Mouse (Mus musculus) CH12.LX (cell line): ENCODE data around the gene Rab15. TPM values are rescaled to one million over a fixed set of nuclear protein-coding genes. Genes with fewer than 3 reads are reported as not detected.

ENCODE experiments used
- DNase-seq: peaks from one replicate; pipeline ENCODE4 v3.0.0-alpha.2; 2013; ENCODE audit errors: extremely low read depth
- H3K27ac ChIP-seq: 2 replicates; pipeline ENCODE4 v1.5.1; 2012; ENCODE audit warnings: low read depth, mild to moderate bottlenecking, control low read depth, moderate library complexity; ENCODE audit not compliant: insufficient read depth
- H3K27me3 ChIP-seq: replicated peaks from 2 replicates; pipeline ENCODE3; 2012; ENCODE audit warnings: inconsistent platforms
- H3K36me3 ChIP-seq, 2 experiments: replicated peaks in 1 of 2; 2 replicates each; pipeline versions ENCODE3 to v1.6.1; 2012; ENCODE audit warnings: inconsistent platforms in 1 of 2, low read length in 1 of 2, mild to moderate bottlenecking in 1 of 2, mixed read lengths in 1 of 2, moderate library complexity in 1 of 2; ENCODE audit not compliant: control insufficient read depth in 1 of 2, insufficient read depth in 1 of 2
- H3K4me1 ChIP-seq, 2 experiments: 2 replicates each; pipeline ENCODE4 v1.6.1; 2012; ENCODE audit warnings: inconsistent platforms in 1 of 2, moderate library complexity in 1 of 2; ENCODE audit not compliant: insufficient read depth in 2 of 2, control insufficient read depth in 1 of 2
- H3K4me2 ChIP-seq: 2 replicates; pipeline ENCODE4 v1.6.1; 2012; ENCODE audit warnings: low read depth, mild to moderate bottlenecking, control low read depth; ENCODE audit not compliant: poor library complexity, insufficient read depth, severe bottlenecking
- H3K4me3 ChIP-seq, 3 experiments: fragments of 150-350 bp in 1 of 3; sonication (generic) in 1 of 3; replicated peaks in 1 of 3; 2 replicates each; pipeline versions ENCODE3 to v1.5.1; 2011 to 2012; ENCODE audit warnings: low read depth in 2 of 3, low read length in 2 of 3, mild to moderate bottlenecking in 2 of 3, moderate library complexity in 2 of 3, control low read depth in 1 of 3, improper control_type of control experiment in 1 of 3, inconsistent platforms in 1 of 3, mixed read lengths in 1 of 3; ENCODE audit not compliant: poor library complexity in 1 of 3
- H3K79me2 ChIP-seq: replicated peaks from 2 replicates; pipeline ENCODE4 v1.6.1; 2012; ENCODE audit warnings: mild to moderate bottlenecking, moderate library complexity; ENCODE audit not compliant: control insufficient read depth, poor library complexity, insufficient read depth, severe bottlenecking; ENCODE audit errors: extremely low read depth
- H3K9ac ChIP-seq: 2 replicates; pipeline ENCODE4 v1.6.1; 2012; ENCODE audit warnings: low read depth, mild to moderate bottlenecking, control low read depth, moderate library complexity; ENCODE audit not compliant: insufficient read depth
- H3K9me3 ChIP-seq: replicated peaks from 2 replicates; pipeline ENCODE3; 2012; ENCODE audit warnings: low read length, inconsistent platforms, mixed read lengths
- BHLHE40 ChIP-seq: IDR thresholded peaks from 2 replicates; pipeline ENCODE4 v1.6.1; 2011; ENCODE audit warnings: mild to moderate bottlenecking, low read depth, low read length, improper control_type of control experiment
- CHD1 ChIP-seq: IDR thresholded peaks from 2 replicates; pipeline ENCODE4 v1.6.1; 2012; ENCODE audit warnings: low read depth, low read length, improper control_type of control experiment, inconsistent platforms
- CHD2 ChIP-seq: IDR thresholded peaks from 2 replicates; pipeline ENCODE4 v1.6.1; 2011; ENCODE audit warnings: low read length, improper control_type of control experiment
- CTCF ChIP-seq, 2 experiments: IDR thresholded peaks in 1 of 2; conservative IDR thresholded peaks in 1 of 2; 2 replicates each; pipeline ENCODE4 v1.5.1; 2011 to 2012; ENCODE audit warnings: low read depth in 2 of 2, low read length in 2 of 2, improper control_type of control experiment in 1 of 2, inconsistent platforms in 1 of 2, mild to moderate bottlenecking in 1 of 2, moderate library complexity in 1 of 2
- E2F4 ChIP-seq: IDR thresholded peaks from 2 replicates; pipeline ENCODE4 v1.6.1; 2011; ENCODE audit warnings: low read depth, low read length, improper control_type of control experiment; ENCODE audit not compliant: insufficient replicate concordance
- ELF1 ChIP-seq: IDR thresholded peaks from 2 replicates; pipeline ENCODE4 v1.6.1; 2014; ENCODE audit warnings: low read depth, mild to moderate bottlenecking, inconsistent platforms, low read length, improper control_type of control experiment
- ETS1 ChIP-seq: conservative IDR thresholded peaks from 2 replicates; pipeline ENCODE4 v1.6.1; 2012; ENCODE audit warnings: low read depth, mild to moderate bottlenecking, inconsistent platforms, low read length, improper control_type of control experiment, moderate library complexity
- GABPA ChIP-seq: IDR thresholded peaks from 2 replicates; pipeline ENCODE4 v1.6.1; 2012; ENCODE audit warnings: low read depth, low read length, improper control_type of control experiment, inconsistent platforms; ENCODE audit not compliant: insufficient replicate concordance
- HCFC1 ChIP-seq: IDR thresholded peaks from 2 replicates; pipeline ENCODE4 v1.6.1; 2012; ENCODE audit warnings: low read depth, mild to moderate bottlenecking, inconsistent platforms, low read length, improper control_type of control experiment
- IRF4 ChIP-seq: IDR thresholded peaks from 2 replicates; pipeline ENCODE4 v1.6.1; 2014; ENCODE audit warnings: low read depth, mild to moderate bottlenecking, inconsistent platforms, low read length, improper control_type of control experiment
- JUND ChIP-seq: conservative IDR thresholded peaks from 2 replicates; pipeline ENCODE4 v1.6.1; 2011; ENCODE audit warnings: low read depth, low read length, improper control_type of control experiment
- MAFK ChIP-seq: IDR thresholded peaks from 2 replicates; pipeline ENCODE4 v1.6.1; 2011; ENCODE audit warnings: low read length, improper control_type of control experiment; ENCODE audit not compliant: insufficient replicate concordance
- MAX ChIP-seq: IDR thresholded peaks from 2 replicates; pipeline ENCODE4 v1.6.1; 2011; ENCODE audit warnings: low read length, improper control_type of control experiment
- MAZ ChIP-seq: IDR thresholded peaks from 2 replicates; pipeline ENCODE4 v1.6.1; 2012; ENCODE audit warnings: low read depth, mild to moderate bottlenecking, inconsistent platforms, low read length, improper control_type of control experiment, moderate library complexity
- MEF2A ChIP-seq: IDR thresholded peaks from 2 replicates; pipeline ENCODE4 v1.6.1; 2014; ENCODE audit warnings: low read depth, mild to moderate bottlenecking, inconsistent platforms, low read length, improper control_type of control experiment, borderline replicate concordance
- MXI1 ChIP-seq: IDR thresholded peaks from 2 replicates; pipeline ENCODE4 v1.6.1; 2011; ENCODE audit warnings: mild to moderate bottlenecking, low read depth, low read length, improper control_type of control experiment
- MYC ChIP-seq: IDR thresholded peaks from 2 replicates; pipeline ENCODE4 v1.6.1; 2011; ENCODE audit warnings: low read depth, mild to moderate bottlenecking, improper control_type of control experiment, low read length
- NELFE ChIP-seq: IDR thresholded peaks from 2 replicates; pipeline ENCODE4 v1.6.1; 2011; ENCODE audit warnings: low read depth, low read length, improper control_type of control experiment
- NRF1 ChIP-seq: IDR thresholded peaks from 2 replicates; pipeline ENCODE4 v1.6.1; 2014; ENCODE audit warnings: low read depth, mild to moderate bottlenecking, inconsistent platforms, low read length, improper control_type of control experiment, moderate library complexity
- POLR2A ChIP-seq: IDR thresholded peaks from 2 replicates; pipeline ENCODE4 v1.6.1; 2011; ENCODE audit warnings: low read depth, mild to moderate bottlenecking, improper control_type of control experiment, low read length
- RAD21 ChIP-seq: IDR thresholded peaks from 2 replicates; pipeline ENCODE4 v1.6.1; 2011; ENCODE audit warnings: low read depth, mild to moderate bottlenecking, low read length, improper control_type of control experiment, moderate library complexity
- RCOR1 ChIP-seq: conservative IDR thresholded peaks from 2 replicates; pipeline ENCODE4 v1.6.1; 2012; ENCODE audit warnings: low read depth, mild to moderate bottlenecking, inconsistent platforms, low read length, improper control_type of control experiment
- SIN3A ChIP-seq: IDR thresholded peaks from 2 replicates; pipeline ENCODE4 v1.6.1; 2012; ENCODE audit warnings: low read length, improper control_type of control experiment, inconsistent platforms
- SMC3 ChIP-seq: IDR thresholded peaks from 2 replicates; pipeline ENCODE4 v1.6.1; 2011; ENCODE audit warnings: low read depth, low read length, improper control_type of control experiment
- TBP ChIP-seq: conservative IDR thresholded peaks from 2 replicates; pipeline ENCODE4 v1.6.1; 2011; ENCODE audit warnings: low read depth, low read length, improper control_type of control experiment
- TCF12 ChIP-seq: IDR thresholded peaks from 2 replicates; pipeline ENCODE4 v1.6.1; 2014; ENCODE audit warnings: low read depth, mild to moderate bottlenecking, inconsistent platforms, low read length, improper control_type of control experiment
- UBTF ChIP-seq: IDR thresholded peaks from 2 replicates; pipeline ENCODE4 v1.6.1; 2012; ENCODE audit warnings: low read depth, mild to moderate bottlenecking, inconsistent platforms, low read length, improper control_type of control experiment, moderate library complexity
- USF1 ChIP-seq: IDR thresholded peaks from 2 replicates; pipeline ENCODE4 v1.6.1; 2014; ENCODE audit warnings: low read depth, mild to moderate bottlenecking, inconsistent platforms, low read length, improper control_type of control experiment
- ZC3H11A ChIP-seq: IDR thresholded peaks from 2 replicates; pipeline ENCODE4 v1.6.1; 2012; ENCODE audit warnings: low read depth, mild to moderate bottlenecking, inconsistent platforms, low read length, improper control_type of control experiment
- ZKSCAN1 ChIP-seq: IDR thresholded peaks from 2 replicates; pipeline ENCODE4 v1.6.1; 2012; ENCODE audit warnings: low read depth, inconsistent platforms, low read length, improper control_type of control experiment, borderline replicate concordance
- dilution Hi-C: fragments of 300-500 bp; cut with MboI; formaldehyde crosslinking; loops from 2 replicates; pipeline ENCODE4 v1.14.3; 2020; ENCODE audit warnings: low sequenced_read_pairs; ENCODE audit not compliant: extremely low pct_unique_long_range_greater_than_20kb, extremely low pct_ligation_motif_present
- in situ Hi-C: fragments of 300-500 bp; cut with MboI; formaldehyde crosslinking; loops from 3 replicates; pipeline ENCODE4 v1.14.3; 2019; ENCODE audit warnings: low sequenced_read_pairs, low pct_ligation_motif_present, low pct_unique_long_range_greater_than_20kb, mixed read lengths
- polyA plus RNA-seq: library from polyadenylated mRNA; unstranded; fragments of >175 nt; gene quantifications from 2 replicates; pipeline ENCODE4 v1.2.1, GENCODE M21; 2012; ENCODE audit warnings: low read depth; ENCODE audit not compliant: insufficient read length
- total RNA-seq, 2 experiments: library from RNA; depleted of rRNA; stranded (reverse); fragments of 300-350 nt in 1 of 2; fragments of >200 nt in 1 of 2; gene quantifications; 2 replicates each; pipeline ENCODE4 v1.2.3; 2012 to 2014

The Rab15 gene
- total and polyA plus RNA-seq, 3 experiments: 0.25 TPM; not detected in 2

GRCm38 (mm10) chr12:76765354-76765851, 57.3 kb downstream of the Rab15 start, which contains the start of the genes Churc1 and Fntb:
Churc1 (plus strand) TSS chr12:76765538.
Fntb (plus strand) TSS chr12:76765589.
- peaks cover 0 to 8% of the 10 kb centered on the region in 2 experiments for H3K36me3 ChIP-seq
- in situ Hi-C loops: no loop called here
- H3K9ac ChIP-seq: peak within 1 kb of the TSS; percentile 93
- no peaks in the 10 kb centered on the region for H3K9me3 ChIP-seq
- H3K79me2 ChIP-seq: peaks cover 2% of the 10 kb centered on the region; the same call in 1 of the 2 replicates
- peaks cover 5 to 17% of the 10 kb centered on the region in 2 experiments; a peak in 3 of 4 replicates for H3K4me1 ChIP-seq
- no peak for TF ChIP-seq SMC3
- peak; percentile 87 for TF ChIP-seq POLR2A
- no peak for TF ChIP-seq NRF1
- peak; percentile 76 for TF ChIP-seq HCFC1
- TF ChIP-seq CHD2: peak; percentile 99
- TF ChIP-seq JUND: 0 out of 2 replicates have a peak, but pooled peaks have one; percentile 37
- TF ChIP-seq MAZ: no peak
- peak; percentile 86 for TF ChIP-seq SIN3A
- peak; percentile 95 for TF ChIP-seq MXI1
- no peak for TF ChIP-seq MAX
- TF ChIP-seq TCF12: peak; percentile 69
- peak; percentile 39; the same call in 1 of the 2 replicates for TF ChIP-seq BHLHE40
- TF ChIP-seq GABPA: no peak
- TF ChIP-seq ELF1: peak; percentile 90
- peak; percentile 87 for TF ChIP-seq NELFE
- no peak for TF ChIP-seq E2F4
- TF ChIP-seq TBP: peak; percentile 71
- no peak for TF ChIP-seq CTCF (conservative IDR thresholded peaks at IDR 0.05 in 1 of 2, IDR thresholded peaks at IDR 0.05 in 1 of 2; ENCODE audit: low read depth in 2 of 2, low read length in 2 of 2)
- peak; percentile 99 for DNase-seq
- dilution Hi-C loops: no loop called here
- peak within 1 kb of the TSS; percentile 82 for H3K4me2 ChIP-seq
- peak within 1 kb of the TSS; percentile 78 to 89 (median 83) for H3K4me3 ChIP-seq
- H3K27ac ChIP-seq: peak within 1 kb of the TSS; percentile 62
- peaks cover 3% of the 10 kb centered on the region for H3K27me3 ChIP-seq

- Histone ChIP-seq H3K9ac (no peak overlapping the region), H3K4me1 (peaks cover 6 to 7% of the 10 kb centered on the region in 2 experiments; a peak in 3 of 4 replicates), H3K4me3 (no peak overlapping the region), H3K36me3 (no peaks in the 10 kb centered on the region), H3K9me3 (peaks cover 3% of the 10 kb centered on the region), H3K4me2 (peak overlapping the region; percentile 64), H3K27me3 (peaks cover 5% of the 10 kb centered on the region), H3K79me2 (no peaks in the 10 kb centered on the region), H3K27ac (no peak overlapping the region)
- peak; percentile 58 for DNase-seq
- in situ Hi-C loops: no loop called here
- dilution Hi-C loops: no loop called here
- TF ChIP-seq MAFK (no peak), CHD1 (no peak), SMC3 (peak; percentile 57), IRF4 (0 out of 2 replicates have a peak, but pooled peaks have one; percentile 3), CTCF (conservative IDR thresholded peaks at IDR 0.05 in 1 of 2, IDR thresholded peaks at IDR 0.05 in 1 of 2; ENCODE audit: low read depth in 2 of 2, low read length in 2 of 2) (peak; percentile 40 to 74), MYC (no peak), ZC3H11A (no peak), ETS1 (no peak), MAZ (no peak), ZKSCAN1 (no peak), UBTF (no peak), USF1 (no peak), NRF1 (peak; percentile 61; the same call in 1 of the 2 replicates), RCOR1 (no peak), POLR2A (no peak), MEF2A (no peak), ELF1 (no peak), HCFC1 (no peak), RAD21 (peak; percentile 58), E2F4 (no peak)
Observed at GRCm38 (mm10) chr12:76752652-76753318, 69.9 kb downstream of the Rab15 start.
